Mouse (Mus musculus) olfactory bulb, adult 2 months (tissue): ENCODE measurements around the gene Abcc6. TPM values are rescaled to one million over a fixed set of nuclear protein-coding genes. Genes with fewer than 3 reads are reported as not detected.
A peak's percentile ranks its signal among the peaks of the same experiment; 100 is the strongest.

Experiments
- H3K27ac ChIP-seq: fragments of 200-500 bp; 2 replicates; pipeline ENCODE4 v1.5.1; 2012; ENCODE audit warnings: low read depth, low read length; ENCODE audit not compliant: insufficient read depth
- H3K4me1 ChIP-seq: fragments of 200-500 bp; 2 replicates; pipeline ENCODE4 v1.6.1; 2012; ENCODE audit warnings: low read length; ENCODE audit not compliant: control insufficient read depth, insufficient read depth
- H3K4me3 ChIP-seq: fragments of 200-500 bp; 2 replicates; pipeline ENCODE4 v1.5.1; 2012; ENCODE audit warnings: mild to moderate bottlenecking, low read depth, low read length, moderate library complexity; ENCODE audit not compliant: insufficient read depth
- CTCF ChIP-seq: fragments of 200-500 bp; IDR thresholded peaks from 2 replicates; pipeline ENCODE4 v1.5.1; 2012; ENCODE audit warnings: low read depth, mild to moderate bottlenecking, low read length, moderate library complexity; ENCODE audit not compliant: insufficient read depth
- POLR2A ChIP-seq: fragments of 200-500 bp; IDR thresholded peaks from 2 replicates; pipeline ENCODE4 v1.6.1; 2012; ENCODE audit warnings: mild to moderate bottlenecking, low read depth, low read length, moderate library complexity; ENCODE audit not compliant: insufficient read depth
- WGBS: fragments of 180-500 bp; shearing (Covaris S2); methylation state at CpG from one replicate; pipeline ENCODE4 v1.1.7; 2018; 5-methylcytosine and 5-hydroxymethylcytosine counted together
- polyA plus RNA-seq: library from polyadenylated mRNA; stranded (reverse); fragments of >200 nt; gene quantifications from 2 replicates; pipeline ENCODE4 v1.2.4, GENCODE M21; 2012; ENCODE audit warnings: low replicate concordance; ENCODE audit not compliant: missing spikeins, insufficient read depth, insufficient read length

Abcc6 gene
- polyA plus RNA-seq, 1 experiment = not detected

DNA sequence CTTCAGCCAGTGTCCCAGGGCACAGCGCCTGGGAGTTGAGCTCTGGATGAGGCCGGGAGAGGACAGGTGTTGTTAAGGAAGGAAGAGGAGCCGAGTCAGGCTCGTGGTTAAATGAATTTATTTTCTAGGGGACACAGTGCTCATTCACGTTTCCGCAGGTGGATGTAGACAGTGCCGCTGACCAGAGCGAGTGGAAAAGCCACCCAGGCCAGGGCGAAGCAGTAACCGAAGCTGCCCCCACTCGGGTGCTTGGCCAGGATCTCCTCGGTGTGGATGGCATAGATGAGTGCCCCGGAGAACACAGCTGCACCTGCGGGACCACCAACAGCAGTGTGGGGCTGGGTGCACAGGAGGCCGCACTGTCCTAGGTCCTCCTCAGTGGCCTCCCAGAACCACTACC lies 112.2 kb downstream of the Abcc6 start:
- Histone ChIP-seq H3K4me3 (no peak overlapping the region), H3K4me1 (peaks cover 71% of the 10 kb centered on the region), H3K27ac (peak overlapping the region; percentile 82)
- no peak for TF ChIP-seq CTCF
- no peak for TF ChIP-seq POLR2A
- WGBS = 89% methylated on average over 15 of the region's 15 CpGs

Other genes starting within 250 kb of the Abcc6 start
- not detected in 2 replicates for gene Lmtk3, start 246.6 kb downstream of the Abcc6 start, polyA plus RNA-seq
- not detected in 2 replicates for gene Sult2b1, start 245.6 kb downstream of the Abcc6 start, polyA plus RNA-seq
- gene Cyth2, start 215.7 kb downstream of the Abcc6 start, polyA plus RNA-seq = not detected in 2 replicates
- gene Kcnj14, start 205.5 kb downstream of the Abcc6 start, polyA plus RNA-seq = not detected in 2 replicates
- gene Grwd1, start 199.4 kb downstream of the Abcc6 start, polyA plus RNA-seq = not detected in 2 replicates
- not detected in 2 replicates for gene Kdelr1, start 157.5 kb downstream of the Abcc6 start, polyA plus RNA-seq
- not detected in 2 replicates for gene Grin2d, start 151.9 kb downstream of the Abcc6 start, polyA plus RNA-seq
- gene Syngr4, start 133.6 kb downstream of the Abcc6 start, polyA plus RNA-seq = not detected in 2 replicates
- not detected in 2 replicates for gene Tmem143, start 133.4 kb downstream of the Abcc6 start, polyA plus RNA-seq
- not detected in 2 replicates for gene Emp3, start 108.9 kb downstream of the Abcc6 start, polyA plus RNA-seq
- not detected in 2 replicates for gene Ccdc114, start 106.2 kb downstream of the Abcc6 start, polyA plus RNA-seq
- gene Nomo1, start 3.4 kb upstream of the Abcc6 start, polyA plus RNA-seq = 117 TPM in 1 of 2 replicates, not detected in the other
- gene Kcnj11, start 70.5 kb upstream of the Abcc6 start, polyA plus RNA-seq = not detected in 2 replicates
- not detected in 2 replicates for gene Abcc8, start 149.7 kb upstream of the Abcc6 start, polyA plus RNA-seq
- gene Ush1c, start 208.2 kb upstream of the Abcc6 start, polyA plus RNA-seq = not detected in 2 replicates
- gene Otog, start 210.7 kb upstream of the Abcc6 start, polyA plus RNA-seq = not detected in 2 replicates